ENCODE assay signal across 8 mouse cellular contexts in genomic region chr3:89278107-89278506, GRCm38 (mm10). TPM values are rescaled to one million over a fixed set of nuclear protein-coding genes. Genes with fewer than 3 reads are reported as not detected.
A peak's percentile ranks its signal among the peaks of the same experiment; 100 is the strongest.
DNase-seq lines count a peak whose midpoint lies in the region; ATAC-seq lines count a peak whose summit lies in the region.

No protein-coding gene starts in this region.

- H3K4me1 ChIP-seq in embryonic facial prominence, embryonic 13.5 days: peaks cover 52% of the 10 kb centered on the region
- H3K4me1 ChIP-seq in midbrain, embryonic 15.5 days: peaks cover 30% of the 10 kb centered on the region

- peak overlapping the region; percentile 53 for H3K4me3 ChIP-seq in embryonic facial prominence, embryonic 13.5 days
- no peak overlapping the region for H3K4me3 ChIP-seq in midbrain, embryonic 15.5 days

- WGBS in embryonic facial prominence, embryonic 13.5 days: 63% methylated on average over 7 of the region's 7 CpGs
- 77% methylated on average over 7 of the region's 7 CpGs for WGBS in midbrain, embryonic 15.5 days

- H3K27ac ChIP-seq in embryonic facial prominence, embryonic 13.5 days: peak overlapping the region; percentile 79
- H3K27ac ChIP-seq in midbrain, embryonic 15.5 days: no peak overlapping the region

- intact Hi-C loops in heart, postnatal 25 days (cut with DNase I): no loop called here

- DNase-seq in adrenal gland, adult (ENCODE audit: inconsistent age in 2 of 2, low spot score in 1 of 2): peak; percentile 65 to 77
- no peak for DNase-seq in adrenal gland, postnatal 4 days (ENCODE audit: low spot score in 2 of 2)
- peak; percentile 67 for DNase-seq in heart, postnatal 25 days (ENCODE audit: low spot score)
- peak; percentile 68 to 79 for DNase-seq in kidney, postnatal 4 days
- no peak for DNase-seq in left cerebral cortex, adult 18-20 months (ENCODE audit: low spot score in 2 of 2)
- DNase-seq in layer of hippocampus, adult 9-11 months: no peak

- ATAC-seq in embryonic facial prominence, embryonic 13.5 days (ENCODE audit: insufficient number of reproducible peaks, insufficient read depth, low FRiP score, low TSS enrichment, low read depth): no peak
- no peak for ATAC-seq in midbrain, embryonic 15.5 days (replicated peaks)

- peaks cover 22% of the 10 kb centered on the region for H3K36me3 ChIP-seq in embryonic facial prominence, embryonic 13.5 days
- no peaks in the 10 kb centered on the region for H3K36me3 ChIP-seq in midbrain, embryonic 15.5 days (replicated peaks)

- peak overlapping the region; percentile 95 for H3K4me2 ChIP-seq in embryonic facial prominence, embryonic 13.5 days
- peak overlapping the region; percentile 8; the same call in 1 of the 2 replicates for H3K4me2 ChIP-seq in midbrain, embryonic 15.5 days

- H3K9ac ChIP-seq in embryonic facial prominence, embryonic 13.5 days: peak overlapping the region; percentile 76
- no peak overlapping the region for H3K9ac ChIP-seq in midbrain, embryonic 15.5 days

- H3K27me3 ChIP-seq in embryonic facial prominence, embryonic 13.5 days: peaks cover 19% of the 10 kb centered on the region
- peaks cover 27% of the 10 kb centered on the region for H3K27me3 ChIP-seq in midbrain, embryonic 15.5 days (replicated peaks)

- H3K9me3 ChIP-seq in embryonic facial prominence, embryonic 13.5 days: no peaks in the 10 kb centered on the region
- no peaks in the 10 kb centered on the region for H3K9me3 ChIP-seq in midbrain, embryonic 15.5 days

RNA-seq across cellular contexts. Expression of gene Efna1, which starts 2.8 kb away (rescaled TPM):
- total RNA-seq in adrenal gland, postnatal 4 days (2021): 10 to 100 TPM; 32.1 to 35.2 TPM
- polyA plus RNA-seq in embryonic facial prominence, embryonic 13.5 days (2015; fragmentation: Nextera tagmentation; extraction: Ambion mirVana): 40.7 and 43.1 TPM in 2 replicates
- total RNA-seq in heart, postnatal 25 days (2021): 10 to 100 TPM; 29.4 to 33.5 TPM
- 8.0 and 10.2 TPM in 2 replicates for polyA plus RNA-seq in midbrain, embryonic 15.5 days (2015; fragmentation: Nextera tagmentation; extraction: Ambion mirVana)
- total RNA-seq in left cerebral cortex, adult 18-20 months (2021): 1 to 10 TPM; 5.9 to 8.3 TPM

RNA-seq across cellular contexts. Expression of gene Slc50a1, which starts 7.7 kb away (rescaled TPM):
- 10 to 100 TPM; 62.4 to 63.1 TPM for total RNA-seq in adrenal gland, postnatal 4 days (2021)
- 67.4 and 68.6 TPM in 2 replicates for polyA plus RNA-seq in embryonic facial prominence, embryonic 13.5 days (2015; fragmentation: Nextera tagmentation; extraction: Ambion mirVana)
- 10 to 100 TPM; 21.0 TPM for total RNA-seq in heart, postnatal 25 days (2021)
- 31.4 and 37.5 TPM in 2 replicates for polyA plus RNA-seq in midbrain, embryonic 15.5 days (2015; fragmentation: Nextera tagmentation; extraction: Ambion mirVana)
- total RNA-seq in left cerebral cortex, adult 18-20 months (2021): 10 to 100 TPM; 35.2 to 35.8 TPM

RNA-seq across cellular contexts. Expression of gene Dpm3, which starts 18.9 kb away (rescaled TPM):
- total RNA-seq in adrenal gland, postnatal 4 days (2021): 100 to 1,000 TPM; 108 TPM
- 120 and 147 TPM in 2 replicates for polyA plus RNA-seq in embryonic facial prominence, embryonic 13.5 days (2015; fragmentation: Nextera tagmentation; extraction: Ambion mirVana)
- 10 to 100 TPM; 51.7 to 53.9 TPM for total RNA-seq in heart, postnatal 25 days (2021)
- 65.8 and 69.1 TPM in 2 replicates for polyA plus RNA-seq in midbrain, embryonic 15.5 days (2015; fragmentation: Nextera tagmentation; extraction: Ambion mirVana)
- total RNA-seq in left cerebral cortex, adult 18-20 months (2021): 10 to 100 TPM; 56.5 to 56.6 TPM

RNA-seq across cellular contexts. Expression of gene Trim46, which starts 32.0 kb away (rescaled TPM):
- total RNA-seq in adrenal gland, postnatal 4 days (2021): 1 to 10 TPM; 3.4 to 4.9 TPM
- 7.0 and 9.7 TPM in 2 replicates for polyA plus RNA-seq in embryonic facial prominence, embryonic 13.5 days (2015; fragmentation: Nextera tagmentation; extraction: Ambion mirVana)
- total RNA-seq in heart, postnatal 25 days (2021): under 1 TPM; 0.47 to 0.59 TPM
- polyA plus RNA-seq in midbrain, embryonic 15.5 days (2015; fragmentation: Nextera tagmentation; extraction: Ambion mirVana): 95.9 and 97.9 TPM in 2 replicates
- 10 to 100 TPM; 76.1 to 77.1 TPM for total RNA-seq in left cerebral cortex, adult 18-20 months (2021)

RNA-seq across cellular contexts. Expression of gene Krtcap2, which starts 32.3 kb away (rescaled TPM):
- total RNA-seq in adrenal gland, postnatal 4 days (2021): 100 to 1,000 TPM; 120 to 130 TPM
- 300 and 361 TPM in 2 replicates for polyA plus RNA-seq in embryonic facial prominence, embryonic 13.5 days (2015; fragmentation: Nextera tagmentation; extraction: Ambion mirVana)
- 10 to 100 TPM; 73.5 to 87.6 TPM for total RNA-seq in heart, postnatal 25 days (2021)
- 177 and 185 TPM in 2 replicates for polyA plus RNA-seq in midbrain, embryonic 15.5 days (2015; fragmentation: Nextera tagmentation; extraction: Ambion mirVana)
- 10 to 100 TPM; 66.0 to 67.7 TPM for total RNA-seq in left cerebral cortex, adult 18-20 months (2021)

Comparison
In these comparisons a context has a peak if more than half of its experiments do, and no peak if none do; other contexts are left out.
1. DNase-seq: peak in adrenal gland, adult (2 of 2), heart, postnatal 25 days (single experiment) and kidney, postnatal 4 days (2 of 2); none in adrenal gland, postnatal 4 days (0 of 2), left cerebral cortex, adult 18-20 months (0 of 2) and layer of hippocampus, adult 9-11 months (single experiment).